Mouse (Mus musculus) urinary bladder, postnatal 14 days (tissue): ENCODE measurements around the gene Srgap3.

Source experiments
- DNase-seq: peaks from one replicate; pipeline ENCODE4 v3.0.0; 2021; ENCODE audit warnings: low spot score

Gene Srgap3

DNA sequence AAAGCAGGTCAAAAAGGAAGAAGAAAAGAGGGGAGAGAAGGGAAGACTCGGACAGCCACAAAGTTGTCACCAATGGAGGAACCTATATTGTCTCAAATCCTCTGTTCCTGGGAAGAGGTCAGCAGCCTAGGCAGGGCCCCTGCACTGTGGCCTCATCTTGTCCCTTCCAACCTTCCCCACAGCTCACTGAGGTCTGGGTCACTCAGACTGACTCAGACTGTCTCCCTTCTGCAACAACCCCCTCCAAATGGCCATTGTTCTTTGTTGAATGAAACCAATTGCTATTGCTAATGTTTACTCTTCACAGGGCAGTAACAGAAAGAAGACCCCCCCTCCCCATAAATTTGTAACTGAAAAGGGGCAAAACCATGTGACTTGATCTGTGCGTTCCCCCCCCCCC lies 2.2 kb upstream of the Srgap3 start:
- DNase-seq: no peak

DNA sequence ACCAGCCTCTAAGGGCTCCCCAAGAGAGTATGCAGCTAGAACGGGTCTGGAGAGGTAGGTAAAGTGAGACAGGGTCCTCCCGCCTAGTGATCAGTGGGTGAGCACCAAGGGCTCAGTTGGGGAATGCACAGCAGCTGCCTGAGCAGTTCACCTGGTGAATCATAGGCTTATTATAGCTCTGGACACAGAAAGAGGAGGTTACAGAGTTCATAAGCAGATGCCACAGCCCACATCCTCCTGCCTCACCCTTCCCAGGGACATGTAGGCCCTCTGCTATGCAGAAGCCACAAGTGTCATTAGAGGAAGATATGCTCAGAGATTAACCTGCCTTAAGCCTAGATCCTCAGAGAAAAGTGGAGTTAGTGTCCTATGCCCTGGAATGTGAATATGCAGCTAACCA lies 1.4 kb upstream of the Srgap3 start:
- no peak for DNase-seq

DNA sequence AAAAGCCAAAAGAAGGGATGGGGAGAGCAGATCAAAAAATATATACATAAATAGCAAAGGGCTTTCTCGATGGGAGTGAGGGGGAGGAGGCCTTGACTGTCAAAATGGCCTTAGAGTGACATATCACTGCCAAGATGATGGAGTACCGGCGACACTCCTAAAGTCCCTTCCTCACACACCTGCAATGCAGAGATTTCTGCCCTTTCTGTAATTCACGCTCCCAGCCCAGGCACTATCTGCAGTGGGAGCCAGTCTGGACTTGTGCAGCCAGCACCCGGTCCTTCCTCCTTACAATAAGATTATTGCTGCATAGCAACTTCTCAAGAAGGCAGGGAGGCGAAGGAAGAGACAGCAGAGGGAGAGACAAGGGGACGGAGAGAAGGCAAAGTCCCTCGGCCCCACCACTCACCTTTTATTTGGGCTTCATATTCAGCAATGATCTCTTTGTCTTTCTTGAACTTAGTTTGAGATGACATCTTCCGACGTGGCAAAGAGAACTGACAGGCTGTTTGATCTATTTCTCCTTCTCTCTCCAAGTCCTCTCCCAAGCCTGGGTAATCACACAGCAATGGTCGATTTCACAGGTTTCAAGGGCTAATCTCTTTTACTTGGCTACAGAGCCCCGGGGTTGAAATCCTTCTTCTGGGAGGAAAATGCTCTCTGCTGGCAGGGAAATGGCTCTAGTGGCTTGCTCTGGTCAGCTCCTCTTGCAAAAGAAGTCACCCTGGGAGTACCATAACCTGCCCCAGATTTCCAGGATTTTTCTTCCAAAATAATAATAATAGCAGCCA lies 850 bp downstream of the Srgap3 start:
- peak; percentile 37 for DNase-seq

DNA sequence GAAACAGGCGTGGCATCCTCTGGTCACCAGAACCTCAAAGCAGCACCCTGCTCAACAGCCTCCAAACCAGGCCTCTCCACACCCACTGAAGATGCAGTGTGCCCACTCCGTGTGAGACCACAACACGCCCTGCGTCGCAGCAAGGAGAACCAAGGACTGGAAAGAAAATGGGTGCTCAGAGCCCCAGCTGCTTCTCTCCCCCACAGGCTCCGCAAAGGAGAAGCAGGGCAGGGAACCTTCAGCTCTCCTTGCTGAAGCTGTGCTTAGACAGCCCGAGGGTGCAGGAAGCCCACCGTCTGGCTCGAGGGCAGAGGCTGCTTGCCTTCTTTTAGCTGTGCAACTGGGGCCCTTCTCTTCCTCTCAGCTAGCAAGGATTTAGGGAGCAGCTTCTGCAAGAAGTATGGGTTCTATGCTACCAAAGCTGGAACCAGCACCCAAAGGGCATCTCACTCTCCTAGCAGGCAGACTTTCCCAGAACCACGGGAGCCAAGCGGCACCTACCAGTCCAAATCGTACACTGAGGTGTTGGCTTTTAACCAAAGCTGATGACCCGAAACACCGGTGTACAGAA lies 1.8 kb downstream of the Srgap3 start:
- no peak for DNase-seq

DNA sequence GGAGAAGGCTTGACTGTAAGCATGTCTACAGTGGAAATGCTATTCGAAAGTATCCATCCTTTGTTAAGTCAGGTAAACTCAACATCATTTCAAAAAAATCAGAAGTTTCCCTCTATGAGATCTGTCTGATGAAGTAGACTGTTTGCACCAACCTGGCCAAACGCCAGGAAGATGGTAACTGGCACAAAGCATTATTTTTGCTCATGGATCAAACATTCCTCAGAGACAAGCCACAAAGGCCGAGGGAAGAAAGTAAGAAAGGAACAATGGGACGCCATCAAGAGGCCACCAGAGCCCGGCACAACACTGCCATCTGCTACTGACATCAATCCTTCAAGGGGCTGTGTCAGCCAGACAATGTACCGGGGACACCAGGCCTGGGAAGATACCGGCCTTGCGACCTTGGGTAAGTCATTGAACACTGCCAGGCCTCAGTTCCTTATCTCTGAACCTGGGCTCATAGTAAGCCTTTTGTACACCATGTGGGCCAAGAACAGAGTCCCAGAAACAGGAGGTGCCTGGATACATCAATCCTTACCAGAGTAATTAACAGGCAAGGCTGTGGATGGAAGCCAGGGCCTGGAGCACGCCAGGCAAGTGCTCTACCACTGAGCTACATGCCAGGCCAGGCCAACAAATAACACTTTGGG lies 3.3 kb downstream of the Srgap3 start:
- DNase-seq: no peak

DNA sequence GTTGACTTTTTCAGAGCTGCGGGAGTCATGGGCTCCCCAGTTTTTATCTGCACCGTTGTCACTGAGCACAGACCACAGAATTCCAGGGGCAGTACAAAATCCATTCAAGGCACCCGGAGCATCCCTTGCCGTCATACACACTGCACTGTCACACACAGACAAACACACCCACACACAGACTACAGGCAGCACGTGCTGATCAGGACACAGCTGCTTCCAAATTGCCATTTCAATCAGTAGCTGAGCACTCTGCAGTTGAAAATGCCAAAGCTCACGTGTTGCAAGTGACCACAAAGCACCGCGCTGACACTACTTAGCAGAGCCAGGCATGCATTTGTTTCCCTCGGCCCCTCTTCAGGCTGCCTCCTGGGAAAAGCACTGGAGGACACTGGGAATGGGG lies 7.8 kb downstream of the Srgap3 start:
- DNase-seq: no peak

DNA sequence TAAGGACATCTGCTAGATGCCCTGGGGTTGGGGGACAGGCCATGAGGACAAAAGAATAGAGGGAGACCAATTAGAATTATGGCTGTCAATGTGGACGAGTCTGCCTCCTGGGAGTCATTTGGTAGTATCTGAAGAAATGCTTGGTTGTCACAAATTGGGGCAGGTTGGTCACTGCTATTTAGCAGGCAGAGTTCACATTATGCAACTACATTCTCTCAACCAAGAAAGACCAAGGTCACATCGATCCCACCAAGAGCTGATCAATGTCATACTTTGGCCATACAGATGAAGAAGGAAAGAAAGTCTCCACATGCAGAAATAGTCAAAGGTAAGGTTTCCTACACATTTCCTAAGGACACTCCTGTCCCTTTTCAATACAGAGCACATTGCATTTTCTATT lies 9.3 kb downstream of the Srgap3 start:
- no peak for DNase-seq

DNA sequence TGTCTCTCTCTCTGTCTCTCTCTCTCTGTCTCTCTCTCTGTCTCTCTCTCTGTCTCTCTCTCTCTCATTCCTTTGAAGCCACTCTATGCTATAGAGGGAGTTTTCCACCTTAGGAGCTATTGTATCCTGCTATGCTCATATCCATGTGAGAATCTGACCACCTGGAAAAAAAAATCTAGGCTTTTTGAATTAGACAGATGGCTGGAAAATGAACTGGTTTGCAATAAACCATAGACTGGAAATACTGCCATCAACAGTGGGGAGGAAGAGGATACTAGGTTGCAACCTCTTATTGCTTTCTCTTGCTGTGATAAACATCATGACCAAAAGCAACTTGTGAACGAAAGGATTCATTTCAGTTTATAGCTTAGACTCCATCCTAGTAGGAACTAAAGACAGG lies 12.6 kb downstream of the Srgap3 start:
- no peak for DNase-seq

DNA sequence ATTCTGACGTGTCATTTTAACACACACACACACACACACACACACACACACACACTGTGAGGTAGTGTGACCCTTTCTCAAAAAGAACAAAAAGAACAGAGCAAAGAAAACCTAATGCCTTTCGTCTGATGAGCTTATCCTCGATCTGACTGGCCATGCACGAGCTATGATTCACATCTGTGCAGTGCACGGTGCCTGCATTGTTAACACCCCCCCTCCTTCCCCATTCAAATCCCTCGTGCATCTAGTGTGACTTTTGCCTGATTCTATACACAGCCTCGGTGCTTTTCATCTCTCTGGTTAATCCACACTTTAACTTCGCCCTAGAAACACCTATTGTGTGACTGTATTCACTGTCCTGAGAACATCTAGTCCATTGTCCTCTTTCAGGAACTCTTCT lies 14.5 kb downstream of the Srgap3 start:
- DNase-seq: no peak

DNA sequence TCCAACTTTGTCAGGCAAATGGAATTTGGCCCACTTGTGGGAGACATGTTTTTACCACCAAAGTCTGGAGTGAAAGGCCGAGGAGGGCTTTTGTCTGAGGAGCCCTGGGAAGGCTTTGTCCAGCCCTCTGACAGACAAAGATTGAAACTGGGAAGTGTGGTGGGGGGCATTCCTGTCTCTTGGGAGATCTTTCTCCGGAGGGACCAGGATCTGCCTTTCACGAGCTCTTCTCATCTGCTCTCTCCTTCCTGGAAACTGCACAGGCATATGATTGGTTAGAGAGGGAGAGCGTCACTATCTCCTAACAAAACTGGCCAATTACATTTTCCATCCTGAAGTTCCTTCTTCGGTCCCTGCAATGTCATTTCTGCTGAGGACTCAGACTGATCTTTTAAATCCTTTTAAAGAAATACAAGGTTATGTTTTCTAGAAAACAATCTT lies 17.0 kb downstream of the Srgap3 start:
- DNase-seq: no peak

DNA sequence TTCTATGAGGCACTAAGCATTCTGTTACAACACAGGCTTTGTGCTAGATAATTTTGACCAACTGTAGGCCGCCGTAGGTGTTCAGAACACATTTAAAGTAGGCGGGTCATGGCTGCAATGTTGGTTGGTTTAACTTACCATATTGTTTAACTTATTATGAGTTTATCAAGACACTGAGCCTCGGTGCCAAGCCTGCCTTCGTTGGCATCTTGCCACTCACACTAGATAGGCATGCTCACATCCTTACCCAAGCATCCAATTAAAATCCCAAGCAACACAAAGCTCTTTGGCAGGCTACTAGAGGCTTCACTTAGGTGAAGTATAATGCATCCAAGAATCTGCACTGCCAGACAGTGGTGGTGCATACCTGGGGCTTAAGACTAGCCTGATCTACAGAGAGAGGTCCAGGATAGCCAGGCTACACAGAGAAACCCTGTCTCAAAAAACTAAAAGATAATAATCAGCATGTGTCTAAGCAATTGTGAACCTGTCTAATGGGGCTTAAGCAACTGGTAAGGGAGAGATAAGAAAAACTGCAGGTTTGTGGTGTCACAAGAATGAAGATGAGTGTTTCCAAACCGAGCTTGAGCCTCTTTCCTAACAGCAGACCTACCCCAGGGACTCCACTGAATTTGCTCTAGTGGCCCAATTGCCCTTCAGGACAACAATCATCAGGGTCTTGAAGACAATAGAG lies 17.6 kb downstream of the Srgap3 start:
- no peak for DNase-seq

DNA sequence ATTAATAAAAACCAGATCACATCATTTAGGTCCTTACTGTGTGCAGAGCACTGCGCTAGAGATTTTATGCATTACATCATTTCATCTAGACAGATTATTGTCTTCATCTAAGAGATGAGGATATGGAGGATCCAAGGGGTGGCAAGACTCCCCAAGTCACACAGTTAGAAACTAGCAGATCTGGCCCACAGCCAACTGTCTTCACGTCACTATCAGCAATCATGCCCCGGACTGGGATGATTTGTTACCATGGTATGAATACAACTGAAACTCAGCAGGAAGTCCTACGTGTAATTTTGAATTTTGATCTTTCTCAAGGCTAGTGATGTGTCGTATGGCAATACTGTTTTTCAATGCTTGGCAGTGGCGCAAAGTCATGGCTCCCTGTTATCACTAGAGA lies 18.2 kb downstream of the Srgap3 start:
- no peak for DNase-seq

DNA sequence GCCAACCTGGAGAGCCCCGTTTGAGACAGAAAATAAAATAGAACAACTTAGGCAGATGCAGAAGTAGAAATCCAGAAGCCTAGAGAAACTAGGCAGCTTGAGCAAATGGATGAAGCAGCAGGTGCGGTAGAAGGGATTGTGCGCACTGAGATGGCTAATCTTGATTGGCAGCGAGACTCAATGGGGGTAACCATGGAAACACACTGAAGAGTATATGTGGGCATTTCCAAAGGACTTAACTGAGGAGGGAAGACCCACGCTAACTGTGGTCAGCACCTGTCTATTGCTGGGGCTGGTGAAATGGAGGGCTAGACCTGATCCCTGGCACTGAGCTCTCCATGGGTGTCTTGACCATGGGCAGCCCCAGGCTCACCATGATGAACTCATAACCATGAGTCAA lies 19.7 kb downstream of the Srgap3 start:
- DNase-seq: no peak

DNA sequence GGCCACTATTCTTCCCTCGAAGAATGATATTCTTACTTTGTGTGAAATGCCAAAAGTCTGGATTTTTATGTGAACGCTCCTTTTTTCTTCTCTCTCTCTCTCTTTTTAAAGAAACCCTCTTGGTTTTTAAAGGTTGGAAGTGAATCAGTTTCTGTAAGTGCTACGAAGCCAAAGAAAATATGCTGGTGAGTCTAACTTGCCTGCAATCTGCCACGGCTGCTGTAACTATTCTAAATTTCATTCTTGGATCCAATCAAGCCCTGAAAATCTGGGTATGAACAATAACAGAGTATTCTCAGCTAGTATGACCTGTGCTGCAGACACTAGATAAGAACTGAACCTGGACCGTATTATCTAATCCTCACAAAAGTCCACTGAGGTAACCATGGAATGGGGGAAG lies 21.1 kb downstream of the Srgap3 start:
- DNase-seq: no peak

DNA sequence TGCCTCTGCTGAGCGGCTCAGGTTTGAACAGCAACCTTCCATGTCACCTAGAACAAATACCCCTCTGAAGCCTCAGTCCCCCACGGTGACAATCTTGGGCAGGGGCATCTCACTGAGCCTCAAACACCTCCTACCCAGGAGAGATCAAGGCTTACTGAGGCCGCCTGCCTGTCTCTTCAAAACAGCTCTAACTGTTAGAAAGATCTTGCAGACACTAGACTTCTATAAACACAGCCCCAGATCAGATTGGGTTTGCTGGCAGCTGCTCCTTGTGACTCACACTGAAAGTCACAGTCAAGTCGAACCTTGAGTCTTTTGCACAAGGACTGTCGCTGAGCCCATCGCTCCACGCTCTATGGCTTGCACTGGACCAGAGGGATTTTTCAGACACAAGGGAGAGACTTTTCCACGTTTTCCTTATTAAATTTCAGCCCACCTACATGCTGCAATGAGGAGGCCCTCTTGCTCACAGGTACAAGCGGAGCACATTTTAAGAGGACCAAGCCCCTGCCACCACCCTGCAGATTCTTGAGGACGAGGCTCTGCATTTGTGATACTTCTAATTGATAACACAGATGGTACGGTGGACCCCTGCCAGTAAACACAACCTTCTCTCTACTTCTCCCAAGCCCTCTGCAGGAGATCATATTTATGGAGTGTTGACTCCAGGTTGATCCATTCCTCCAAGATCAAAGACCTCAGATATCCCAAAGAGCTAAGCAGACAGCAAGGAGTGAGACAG lies 21.7 kb downstream of the Srgap3 start:
- DNase-seq: peak; percentile 55

DNA sequence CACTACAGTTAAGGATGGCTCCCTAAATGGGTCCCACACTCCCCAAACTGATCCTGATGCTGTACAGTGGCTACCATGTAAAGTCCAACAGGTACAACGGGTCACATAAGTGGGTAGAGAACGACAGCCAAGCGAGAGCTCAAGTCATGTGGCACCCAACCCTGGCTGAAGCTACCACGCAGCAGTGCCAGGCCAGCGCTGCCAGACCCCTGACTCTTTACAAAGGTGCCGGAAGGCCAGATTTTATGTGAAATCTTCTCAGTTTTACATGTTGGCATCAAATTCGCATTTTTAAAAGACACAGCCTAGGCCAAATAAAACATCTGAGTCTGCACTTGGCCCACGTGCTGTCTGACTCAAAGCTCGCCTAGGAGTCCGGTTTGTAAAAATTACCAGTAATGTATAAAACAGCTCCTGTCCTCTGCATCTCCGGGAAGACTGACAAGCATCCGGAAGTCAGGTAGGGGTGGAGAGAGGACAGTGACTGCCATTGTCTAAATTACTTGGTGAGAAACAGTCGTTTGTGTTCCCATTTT lies 22.4 kb downstream of the Srgap3 start:
- no peak for DNase-seq

DNA sequence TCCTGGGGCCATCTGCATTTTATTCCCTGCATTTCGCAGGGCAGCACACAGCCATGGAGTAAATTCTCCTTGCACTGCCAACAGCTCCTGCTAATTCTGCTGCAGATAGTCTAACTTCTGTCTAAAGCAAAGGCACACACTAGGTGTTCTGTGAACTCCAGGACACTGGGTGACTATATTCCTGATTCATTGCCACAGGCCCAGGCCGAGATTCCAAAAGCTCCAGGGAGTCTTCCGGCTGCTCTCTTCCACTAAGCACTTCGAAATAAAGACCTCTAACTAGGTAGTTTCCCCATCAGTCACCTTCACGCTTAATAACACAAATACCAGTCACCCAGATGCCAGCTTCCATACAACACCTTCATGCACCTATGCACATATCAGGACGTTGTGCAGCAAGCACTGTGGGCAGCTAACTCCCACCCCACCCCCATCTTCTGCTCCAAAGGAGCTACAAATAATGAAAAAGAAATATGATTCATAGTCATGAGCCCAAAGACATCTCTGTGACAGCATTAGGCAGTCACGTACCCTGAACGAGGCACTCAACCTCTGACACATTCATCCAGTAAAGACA lies 26.4 kb downstream of the Srgap3 start:
- no peak for DNase-seq

DNA sequence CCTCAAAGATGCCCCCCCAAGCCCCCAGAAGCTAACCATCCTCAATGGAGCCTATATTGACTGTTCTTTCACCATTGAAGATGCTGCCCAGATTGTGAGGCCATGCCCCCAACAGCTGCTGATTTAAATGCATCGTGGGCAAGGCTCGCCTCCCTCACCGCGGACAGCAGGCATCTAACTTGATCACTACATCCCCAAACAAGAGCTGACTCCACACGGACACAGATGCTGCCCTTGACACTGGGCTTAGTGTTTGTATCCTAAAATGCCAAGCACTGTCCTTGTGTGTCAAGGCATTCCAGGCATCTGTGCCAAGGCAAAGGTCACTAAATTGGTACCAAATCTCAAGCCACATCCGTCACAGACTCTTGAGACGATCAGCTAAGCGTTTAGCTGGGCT lies 29.3 kb downstream of the Srgap3 start:
- DNase-seq: no peak

DNA sequence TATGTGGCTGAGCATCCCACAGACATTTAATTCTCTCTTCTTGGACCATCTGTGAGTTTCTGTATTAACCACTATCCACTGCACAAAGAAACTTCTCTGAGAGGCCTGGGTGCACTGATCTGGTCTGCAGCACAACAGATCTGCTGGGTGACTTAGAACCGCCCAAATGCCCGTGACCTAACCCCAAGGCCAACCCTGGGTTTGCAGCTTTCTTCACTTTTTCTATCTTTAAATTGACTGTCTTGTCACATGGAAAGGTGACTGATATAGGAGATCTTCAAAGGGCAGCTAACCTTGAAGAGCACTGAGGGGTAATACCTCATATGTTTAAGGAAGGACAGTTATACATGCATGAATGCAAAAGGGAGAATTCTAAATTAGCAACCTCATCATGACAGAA lies 30.8 kb downstream of the Srgap3 start:
- no peak for DNase-seq

DNA sequence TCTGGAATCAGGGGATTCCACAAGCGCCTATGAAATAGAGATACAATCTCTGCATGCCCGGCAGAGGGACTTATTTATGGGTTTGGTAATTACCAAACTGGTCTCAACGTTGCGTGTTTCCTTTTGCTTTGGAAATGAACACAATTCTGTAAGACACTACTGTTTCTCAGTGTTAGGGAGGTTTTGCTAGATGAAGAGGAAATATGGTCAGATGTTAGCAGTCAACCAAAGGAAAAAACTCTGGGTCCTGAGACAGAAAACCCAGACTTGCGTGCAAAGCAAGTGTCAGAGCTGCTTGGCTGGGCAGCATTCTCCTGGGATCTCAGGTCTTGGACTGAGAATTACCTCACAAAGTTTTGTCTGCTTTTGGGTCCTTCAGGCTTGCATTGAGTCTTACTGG lies 34.5 kb downstream of the Srgap3 start:
- no peak for DNase-seq

DNA sequence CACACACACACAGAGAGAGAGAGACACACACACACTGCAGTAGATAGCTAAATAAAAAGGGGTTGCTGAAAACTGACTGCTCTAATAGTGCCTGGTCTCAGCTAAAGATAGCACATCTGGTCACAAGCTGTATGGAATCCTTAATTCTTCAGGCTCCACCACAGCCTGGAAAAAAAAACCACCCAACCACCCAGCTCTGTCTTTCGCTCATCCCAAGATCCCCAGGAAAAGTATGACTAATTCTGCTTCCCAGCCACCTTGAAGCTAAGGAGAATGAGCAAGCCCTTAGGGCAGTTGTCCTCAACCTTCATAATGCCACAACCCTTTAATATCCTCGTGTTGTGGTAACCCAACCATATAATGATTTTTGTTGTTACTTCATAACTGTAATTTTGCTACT lies 37.4 kb downstream of the Srgap3 start:
- DNase-seq: no peak
